Mouse (Mus musculus): ENCODE measurements at regions not wholly inside any gene's neighbourhood (a gene's known extent, or its start where the extent isn't known, plus 50 kb on each side); places are given as distances from the start of the nearest gene placed in this dataset.

DNA sequence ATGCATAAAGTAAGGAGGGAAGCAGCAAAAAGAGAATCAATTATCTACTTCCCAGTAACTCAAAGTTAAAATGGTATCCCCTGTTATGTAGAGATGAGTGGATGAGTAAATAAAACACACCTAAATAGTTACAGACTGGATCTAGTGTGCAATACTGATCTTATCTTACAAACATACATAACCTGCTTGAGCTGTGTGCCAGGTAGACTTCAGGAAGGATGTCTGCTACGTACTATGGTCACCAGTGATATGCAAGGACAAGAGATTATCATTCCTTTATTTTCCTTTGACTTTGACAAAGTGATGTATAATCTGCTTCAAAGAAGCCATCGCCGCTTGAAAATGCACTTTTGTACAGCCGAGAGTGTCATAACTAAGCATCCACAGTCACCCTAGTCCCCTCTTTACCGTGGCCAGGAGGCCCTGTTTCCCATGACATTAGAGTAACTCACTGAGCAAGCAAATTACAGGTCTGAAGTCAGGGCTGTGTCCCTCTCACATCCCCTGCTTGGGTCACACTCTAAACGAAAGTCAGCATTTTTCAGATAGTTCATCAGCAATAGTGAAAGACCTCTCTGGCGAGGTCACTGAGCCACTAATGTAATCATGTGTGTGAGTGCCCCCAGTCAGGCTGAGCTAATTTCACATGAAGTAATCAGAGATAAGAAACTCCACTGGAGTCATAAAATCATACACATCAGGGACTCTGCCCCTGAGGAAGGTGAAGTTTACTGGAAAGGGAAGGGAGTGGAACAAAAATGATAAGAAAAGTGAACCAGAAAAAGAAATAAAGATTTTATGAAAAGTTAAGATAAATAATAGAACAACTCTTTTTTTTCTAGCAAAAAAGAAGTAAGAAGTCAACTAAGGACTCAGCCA is 929.8 kb upstream of the Gm7489 start:
- no peak for ATAC-seq (replicated peaks; ENCODE audit: low read depth, poor library complexity, severe bottlenecking)

DNA sequence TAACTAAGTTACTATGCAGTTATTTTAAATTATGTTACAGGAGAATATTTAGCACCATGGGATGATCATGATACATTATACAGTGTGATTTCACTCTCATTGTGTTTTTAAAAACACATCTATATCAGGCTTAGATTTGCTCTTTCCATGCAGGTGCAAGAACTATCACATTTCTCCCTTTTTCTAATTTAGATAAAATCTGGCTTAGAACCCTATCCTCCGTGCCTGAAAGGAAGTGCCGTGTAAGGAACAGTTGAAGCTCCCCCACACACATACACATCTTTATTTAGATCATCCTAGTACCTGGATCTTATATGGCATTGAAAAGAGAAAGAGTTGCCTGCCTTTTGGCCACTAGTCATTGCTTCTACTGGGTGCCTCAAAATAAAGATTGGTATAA is 925.0 kb upstream of the Gm7489 start:
- ATAC-seq (replicated peaks; ENCODE audit: low read depth, poor library complexity, severe bottlenecking) = no peak

DNA sequence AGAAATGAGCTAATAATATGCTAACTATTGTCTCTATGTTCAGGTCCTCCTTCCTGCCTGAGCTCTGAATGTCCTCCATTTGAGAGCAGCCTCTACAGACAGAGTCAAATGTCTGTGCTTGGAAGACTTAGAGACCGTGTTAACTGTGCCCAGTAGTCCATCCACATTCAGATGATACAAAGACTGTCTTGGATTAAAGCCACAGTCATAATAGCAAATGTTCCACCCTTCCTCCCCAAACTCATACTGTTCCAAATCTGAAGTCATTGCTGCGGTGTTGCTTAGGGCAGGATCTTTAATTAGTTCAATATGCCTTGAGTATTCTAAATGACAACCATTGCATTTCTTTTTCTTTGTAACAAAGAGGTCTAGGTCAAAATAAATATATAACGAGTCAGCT is 923.2 kb upstream of the Gm7489 start:
- ATAC-seq (replicated peaks; ENCODE audit: low read depth, poor library complexity, severe bottlenecking) = no peak

- ATAC-seq (replicated peaks; ENCODE audit: low read depth, poor library complexity, severe bottlenecking) = no peak
Observed at GRCm38 (mm10) chr15:52963918-52964317, 920.8 kb upstream of the Gm7489 start.

DNA sequence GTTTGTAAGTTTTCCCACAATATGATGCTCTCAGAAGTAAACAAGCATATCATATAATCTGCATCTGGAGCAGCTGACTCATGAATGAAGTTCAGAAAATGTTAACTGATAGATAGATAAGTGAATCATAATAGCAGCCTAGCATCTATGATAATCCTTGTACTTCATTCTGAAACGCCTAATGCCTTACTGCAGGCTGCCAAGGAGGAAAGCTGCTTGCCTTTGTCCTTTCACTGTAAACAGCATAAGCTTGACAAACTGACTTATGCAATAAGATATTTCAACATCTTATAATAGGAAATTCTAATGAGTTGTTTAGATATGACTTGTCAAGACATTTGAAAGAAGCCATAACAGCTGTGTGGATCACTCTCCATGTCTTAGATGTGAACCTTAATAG is 920.3 kb upstream of the Gm7489 start:
- ATAC-seq (replicated peaks; ENCODE audit: low read depth, poor library complexity, severe bottlenecking) = no peak

DNA sequence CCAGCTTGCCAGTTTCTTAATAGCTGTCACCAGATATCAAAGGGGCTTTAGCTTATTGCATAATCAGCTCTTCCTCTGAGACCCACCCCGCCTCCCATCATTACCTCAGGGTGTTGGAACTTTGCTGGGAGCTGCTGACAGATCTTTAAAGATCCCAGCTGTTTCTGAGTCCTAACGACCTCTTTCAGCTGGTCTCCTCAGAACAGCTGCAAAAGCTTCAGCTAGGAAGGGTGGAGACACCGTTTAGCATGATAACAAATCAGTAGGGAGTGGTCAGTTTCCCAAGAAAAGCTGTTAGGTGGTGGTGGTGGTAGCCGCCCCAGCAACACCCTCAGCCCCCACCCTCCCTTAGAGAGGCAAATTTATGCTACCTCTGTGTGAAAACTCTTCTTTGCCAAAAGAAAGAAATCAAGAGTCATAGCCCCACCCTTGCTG is 916.9 kb upstream of the Gm7489 start:
- no peak for ATAC-seq (replicated peaks; ENCODE audit: low read depth, poor library complexity, severe bottlenecking)

GRCm38 (mm10) chr15:52982821-52983220 is 901.9 kb upstream of the Gm7489 start:
- ATAC-seq (replicated peaks; ENCODE audit: low read depth, poor library complexity, severe bottlenecking) = no peak

- no peak for ATAC-seq (replicated peaks; ENCODE audit: low read depth, poor library complexity, severe bottlenecking)
Observed at GRCm38 (mm10) chr15:52990580-52990979, 894.1 kb upstream of the Gm7489 start.

- ATAC-seq (replicated peaks; ENCODE audit: low read depth, poor library complexity, severe bottlenecking) = no peak
Observed at GRCm38 (mm10) chr15:52994351-52994750, 890.4 kb upstream of the Gm7489 start.

DNA sequence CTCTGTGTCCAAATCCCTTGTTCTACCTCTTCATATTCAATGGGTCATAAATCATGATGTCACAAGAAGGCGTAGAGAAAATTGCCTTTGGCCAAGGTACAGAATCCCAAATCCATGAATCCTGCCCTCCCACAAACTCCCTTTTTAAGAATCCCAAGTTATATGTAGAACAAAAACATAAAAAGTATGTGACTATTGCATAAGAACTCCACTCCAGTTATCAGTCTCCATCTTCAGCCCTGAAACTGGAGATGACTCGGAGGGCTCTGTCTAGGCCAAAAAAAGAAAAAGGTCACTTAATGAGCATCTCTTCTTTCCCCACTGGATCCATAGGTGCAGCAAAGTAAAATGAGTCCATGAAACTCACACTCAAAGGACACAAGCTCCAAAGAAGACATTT is 885.5 kb upstream of the Gm7489 start:
- ATAC-seq (replicated peaks; ENCODE audit: low read depth, poor library complexity, severe bottlenecking) = no peak

- ATAC-seq (replicated peaks; ENCODE audit: low read depth, poor library complexity, severe bottlenecking) = no peak
Observed at GRCm38 (mm10) chr15:52999776-53000175, 884.9 kb upstream of the Gm7489 start.

DNA sequence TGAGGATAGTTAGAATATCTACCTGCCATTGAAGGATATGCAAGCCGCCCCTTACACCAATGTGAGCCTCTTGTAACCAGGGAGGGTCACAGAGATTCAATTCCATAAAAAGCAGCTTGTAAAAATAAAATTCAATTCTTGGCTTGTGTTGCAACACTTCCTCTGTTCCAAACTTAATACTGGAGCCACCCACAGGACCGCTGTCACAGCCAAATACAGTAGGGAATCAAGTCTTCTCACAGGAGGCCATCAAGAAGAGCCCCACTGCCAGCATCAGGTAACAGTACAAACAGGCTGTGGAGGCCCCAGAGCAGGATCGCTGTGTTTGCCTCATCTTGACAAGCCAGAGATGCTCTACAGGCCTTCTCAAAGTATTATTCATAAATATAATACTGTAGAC is 883.3 kb upstream of the Gm7489 start:
- no peak for ATAC-seq (replicated peaks; ENCODE audit: low read depth, poor library complexity, severe bottlenecking)

GRCm38 (mm10) chr15:53001964-53002363 is 882.7 kb upstream of the Gm7489 start:
- ATAC-seq (replicated peaks; ENCODE audit: low read depth, poor library complexity, severe bottlenecking) = no peak

DNA sequence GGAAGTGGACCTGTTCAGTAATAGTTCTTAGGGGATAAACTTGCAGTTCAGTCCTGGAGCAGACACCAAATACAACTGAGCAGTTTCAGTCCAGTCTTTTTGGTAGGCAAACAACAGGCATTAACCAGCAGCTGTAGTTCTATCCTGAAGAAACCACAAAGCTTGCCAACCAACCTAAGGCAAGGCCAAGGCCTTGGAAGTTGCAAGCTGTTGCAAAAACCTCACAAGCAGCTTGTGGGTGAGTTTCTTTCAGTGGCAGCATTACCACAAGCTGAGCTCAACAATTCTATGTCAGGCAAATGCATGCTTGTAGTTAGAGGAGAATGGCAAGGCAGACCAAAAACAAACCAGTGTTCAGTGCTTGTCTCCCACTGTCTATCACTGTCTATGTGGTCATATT is 880.6 kb upstream of the Gm7489 start:
- ATAC-seq (replicated peaks; ENCODE audit: low read depth, poor library complexity, severe bottlenecking) = no peak

GRCm38 (mm10) chr15:53006844-53007243 is 877.9 kb upstream of the Gm7489 start:
- no peak for ATAC-seq (replicated peaks; ENCODE audit: low read depth, poor library complexity, severe bottlenecking)

DNA sequence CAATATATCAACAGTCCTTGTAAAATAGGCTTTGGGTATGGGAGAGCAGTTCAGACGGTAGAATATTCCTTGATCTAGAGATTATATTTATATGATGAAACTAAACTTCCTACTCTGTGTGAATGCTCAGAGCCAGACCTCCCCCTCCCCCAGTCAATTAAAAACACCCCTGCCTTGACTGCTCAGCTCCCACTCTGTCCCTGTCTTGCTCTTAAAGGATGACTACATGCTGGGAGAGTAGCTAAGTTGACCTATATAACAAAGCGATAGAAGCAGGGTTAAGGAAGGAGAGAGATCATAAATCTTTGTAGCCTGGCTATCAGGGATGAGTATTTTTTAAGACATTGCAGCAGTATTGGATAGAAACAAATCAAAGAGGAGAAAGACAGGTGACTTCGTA is 875.4 kb upstream of the Gm7489 start:
- no peak for ATAC-seq (replicated peaks; ENCODE audit: low read depth, poor library complexity, severe bottlenecking)
